Mouse (Mus musculus) kidney, embryonic 15.5 days (tissue): ENCODE measurements at regions not wholly inside any gene's neighbourhood (a gene's known extent, or its start where the extent isn't known, plus 50 kb on each side); places are given as distances from the start of the nearest gene placed in this dataset.

Source experiments
- ATAC-seq: fragments of 200-750 bp; cut with Nextera tagmentation; replicated peaks from 2 replicates; pipeline ENCODE4 v1.8.0; 2017; ENCODE audit warnings: moderate TSS enrichment; ENCODE audit not compliant: low FRiP score
- H3K27ac ChIP-seq: fragments of 300-500 bp; sonication (generic); 2 replicates; pipeline ENCODE4 v1.5.1; 2015; ENCODE audit warnings: mild to moderate bottlenecking, inconsistent platforms
- H3K27me3 ChIP-seq: fragments of 300-500 bp; sonication (generic); 2 replicates; pipeline ENCODE4 v1.6.1; 2015; ENCODE audit warnings: inconsistent platforms
- H3K36me3 ChIP-seq: fragments of 300-500 bp; sonication (generic); 2 replicates; pipeline ENCODE4 v1.6.1; 2015; ENCODE audit warnings: inconsistent platforms
- H3K4me1 ChIP-seq: fragments of 300-500 bp; sonication (generic); 2 replicates; pipeline ENCODE4 v1.6.1; 2015; ENCODE audit warnings: inconsistent platforms
- H3K4me2 ChIP-seq: fragments of 300-500 bp; sonication (generic); 2 replicates; pipeline ENCODE4 v1.6.1; 2015; ENCODE audit warnings: moderate library complexity, mild to moderate bottlenecking, inconsistent platforms
- H3K4me3 ChIP-seq: fragments of 300-500 bp; sonication (generic); replicated peaks from 2 replicates; pipeline ENCODE4 v1.5.1; 2015; ENCODE audit warnings: mild to moderate bottlenecking, inconsistent platforms
- H3K9ac ChIP-seq: fragments of 300-500 bp; sonication (generic); 2 replicates; pipeline ENCODE4 v1.6.1; 2015; ENCODE audit warnings: mild to moderate bottlenecking, inconsistent platforms
- H3K9me3 ChIP-seq: fragments of 300-500 bp; sonication (generic); replicated peaks from 2 replicates; pipeline ENCODE4 v1.6.1; 2016; ENCODE audit warnings: inconsistent platforms
- WGBS: fragments of 180-500 bp; shearing (Covaris S2); methylation state at CpG from one replicate; pipeline ENCODE4 v1.1.7; 2015; ENCODE audit warnings: mixed read lengths; 5-methylcytosine and 5-hydroxymethylcytosine counted together

- Histone ChIP-seq H3K4me3 (no peak overlapping the region), H3K27me3 (no peaks in the 10 kb centered on the region), H3K27ac (no peak overlapping the region), H3K36me3 (no peaks in the 10 kb centered on the region), H3K4me2 (no peak overlapping the region), H3K9ac (no peak overlapping the region), H3K9me3 (no peaks in the 10 kb centered on the region), H3K4me1 (no peaks in the 10 kb centered on the region)
- 62% methylated on average over 3 of the region's 3 CpGs for WGBS
- ATAC-seq, result no peak
These were observed 56.3 kb upstream of the Agtr2 start for GRCm38 (mm10) chrX:21428081-21428480.

GRCm38 (mm10) chrX:21433501-21433900 is 50.8 kb upstream of the Agtr2 start:
- Histone ChIP-seq H3K27ac (no peak overlapping the region), H3K4me3 (no peak overlapping the region), H3K36me3 (no peaks in the 10 kb centered on the region), H3K9ac (no peak overlapping the region), H3K27me3 (no peaks in the 10 kb centered on the region), H3K4me2 (no peak overlapping the region), H3K4me1 (no peaks in the 10 kb centered on the region), H3K9me3 (no peaks in the 10 kb centered on the region)
- no peak for ATAC-seq
